Mouse (Mus musculus) bone marrow macrophage, adult 2 months (primary cell): Measurements from ENCODE around the gene Rpl32. TPM values are rescaled to one million over a fixed set of nuclear protein-coding genes. Genes with fewer than 3 reads are reported as not detected.

Experiments
- H3K27ac ChIP-seq: 2 replicates; pipeline ENCODE4 v1.5.1; 2012; ENCODE audit warnings: low read depth, low read length; ENCODE audit not compliant: insufficient read depth
- H3K4me1 ChIP-seq: 2 replicates; pipeline ENCODE4 v1.6.1; 2012; ENCODE audit warnings: low read length; ENCODE audit not compliant: control insufficient read depth, insufficient read depth
- H3K4me3 ChIP-seq: 2 replicates; pipeline ENCODE4 v1.5.1; 2012; ENCODE audit warnings: mild to moderate bottlenecking, low read length, moderate library complexity; ENCODE audit not compliant: insufficient read depth
- CTCF ChIP-seq: IDR thresholded peaks from 2 replicates; pipeline ENCODE4 v1.5.1; 2012; ENCODE audit warnings: low read depth, mild to moderate bottlenecking, low read length, moderate library complexity
- POLR2A ChIP-seq: IDR thresholded peaks from 2 replicates; pipeline ENCODE4 v1.6.1; 2012; ENCODE audit warnings: mild to moderate bottlenecking, low read depth, low read length, borderline replicate concordance
- polyA plus RNA-seq: library from polyadenylated mRNA; stranded (reverse); fragments of >200 nt; gene quantifications from 2 replicates; pipeline ENCODE4 v1.2.4, GENCODE M21; 2012; ENCODE audit not compliant: missing spikeins, insufficient read depth, insufficient read length

The Rpl32 gene
- polyA plus RNA-seq, 1 experiment = 2,339 TPM

DNA sequence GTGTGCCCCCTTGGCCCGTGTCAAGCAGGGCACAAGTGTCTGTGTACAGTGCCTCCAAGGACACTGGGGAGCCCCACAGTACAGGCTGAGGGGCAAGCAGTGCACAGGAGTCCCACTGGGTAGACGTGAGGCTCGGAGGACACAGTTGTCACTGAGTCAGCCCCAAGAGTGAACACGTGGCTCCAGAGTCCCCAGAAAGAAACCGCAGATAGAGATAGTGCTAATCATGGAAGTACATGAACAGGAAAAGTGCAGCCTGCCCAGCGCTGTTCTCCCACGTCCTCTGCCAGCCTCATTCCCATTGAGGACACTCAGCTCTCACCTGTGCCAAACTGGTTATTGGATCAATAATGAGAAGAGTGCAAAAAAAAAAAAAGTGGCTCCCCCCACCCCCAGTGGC lies 53.0 kb downstream of the Rpl32 start:
- H3K4me3 ChIP-seq = no peak overlapping the region
- H3K27ac ChIP-seq = no peak overlapping the region
- peaks cover 14% of the 10 kb centered on the region for H3K4me1 ChIP-seq
- TF ChIP-seq POLR2A (no peak), CTCF (no peak)

Other genes with a start within 250 kb of the Rpl32 start
- gene Mkrn2os, start 216.2 kb downstream of the Rpl32 start, polyA plus RNA-seq = not detected in 2 replicates
- 13.4 and 15.6 TPM in 2 replicates for gene Mkrn2, start 206.8 kb downstream of the Rpl32 start, polyA plus RNA-seq
- 89.1 and 89.4 TPM in 2 replicates for gene Raf1, start 132.1 kb downstream of the Rpl32 start, polyA plus RNA-seq
- gene Tmem40, start 46.3 kb downstream of the Rpl32 start, polyA plus RNA-seq = not detected in 2 replicates
- 0.39 and 0.40 TPM in 2 replicates for gene Cand2, start 34.2 kb downstream of the Rpl32 start, polyA plus RNA-seq
- gene Efcab12, start 29.7 kb upstream of the Rpl32 start, polyA plus RNA-seq = 0.31 and 0.32 TPM in 2 replicates
- 12.0 and 13.8 TPM in 2 replicates for gene Mbd4, start 44.6 kb upstream of the Rpl32 start, polyA plus RNA-seq
- gene Ift122, start 44.7 kb upstream of the Rpl32 start, polyA plus RNA-seq = 6.0 and 9.3 TPM in 2 replicates
- gene Rho, start 123.0 kb upstream of the Rpl32 start, polyA plus RNA-seq = not detected in 2 replicates
- gene H1foo, start 136.2 kb upstream of the Rpl32 start, polyA plus RNA-seq = not detected in 2 replicates
- 205 and 222 TPM in 2 replicates for gene Plxnd1, start 186.3 kb upstream of the Rpl32 start, polyA plus RNA-seq